Mouse (Mus musculus): ENCODE measurements around the gene Tex2.

Gene Tex2

DNA sequence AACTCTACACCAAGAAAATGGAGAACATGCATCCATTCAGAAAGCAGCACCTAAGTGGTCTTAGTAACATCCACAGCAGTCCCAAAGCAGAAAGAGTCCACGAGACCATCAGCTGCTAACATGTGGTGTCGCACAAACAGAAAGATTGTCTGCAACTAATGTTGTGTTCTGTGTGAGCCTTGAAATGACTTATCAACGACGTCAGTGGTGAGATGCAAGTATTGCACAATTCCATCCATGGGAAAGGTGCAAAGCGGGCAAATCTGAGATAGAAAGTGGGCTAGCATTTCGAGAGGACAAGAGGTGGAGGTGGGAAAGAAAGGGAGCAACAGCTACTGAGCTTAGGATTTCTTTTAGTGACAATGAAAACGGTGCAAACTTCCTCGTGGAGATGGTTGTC is 130.4 kb downstream of the Tex2 start:
- no peak for DNase-seq

DNA sequence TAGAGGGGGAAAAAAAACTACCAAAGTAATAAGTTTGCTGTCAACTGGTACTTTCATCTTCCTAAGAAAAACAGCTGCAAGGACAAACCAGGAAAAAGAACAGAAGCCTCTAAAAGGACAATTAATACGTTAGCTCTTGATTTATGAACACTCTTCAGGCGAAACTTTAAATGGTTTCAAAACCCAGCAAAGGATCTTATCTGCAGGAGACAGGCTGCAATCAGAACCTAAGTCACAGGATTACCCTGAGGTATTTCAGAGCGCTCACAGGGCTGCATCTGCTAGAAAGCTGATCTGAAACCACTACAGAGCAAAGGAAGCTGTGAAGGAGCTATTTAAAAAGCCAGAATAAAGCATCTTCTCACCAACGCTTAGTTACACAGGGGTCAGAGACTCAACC is 131.6 kb downstream of the Tex2 start:
- DNase-seq = no peak

DNA sequence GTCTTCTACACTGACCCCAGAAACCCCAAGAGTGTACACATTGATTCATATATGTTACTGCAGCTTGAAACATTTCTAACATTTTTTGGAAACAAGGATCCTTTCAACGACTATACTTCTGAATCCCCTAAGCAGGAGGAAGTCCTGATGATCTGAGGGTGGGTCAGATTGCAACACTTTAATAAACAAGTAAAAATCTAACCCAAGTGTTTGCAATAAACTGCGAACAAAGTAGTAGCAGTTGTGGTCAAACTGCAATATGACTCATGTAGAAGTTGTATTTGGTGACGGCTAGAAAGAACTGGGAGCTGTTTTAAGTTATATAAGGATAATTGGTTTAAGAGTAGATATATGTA is 132.7 kb downstream of the Tex2 start:
- DNase-seq = no peak

DNA sequence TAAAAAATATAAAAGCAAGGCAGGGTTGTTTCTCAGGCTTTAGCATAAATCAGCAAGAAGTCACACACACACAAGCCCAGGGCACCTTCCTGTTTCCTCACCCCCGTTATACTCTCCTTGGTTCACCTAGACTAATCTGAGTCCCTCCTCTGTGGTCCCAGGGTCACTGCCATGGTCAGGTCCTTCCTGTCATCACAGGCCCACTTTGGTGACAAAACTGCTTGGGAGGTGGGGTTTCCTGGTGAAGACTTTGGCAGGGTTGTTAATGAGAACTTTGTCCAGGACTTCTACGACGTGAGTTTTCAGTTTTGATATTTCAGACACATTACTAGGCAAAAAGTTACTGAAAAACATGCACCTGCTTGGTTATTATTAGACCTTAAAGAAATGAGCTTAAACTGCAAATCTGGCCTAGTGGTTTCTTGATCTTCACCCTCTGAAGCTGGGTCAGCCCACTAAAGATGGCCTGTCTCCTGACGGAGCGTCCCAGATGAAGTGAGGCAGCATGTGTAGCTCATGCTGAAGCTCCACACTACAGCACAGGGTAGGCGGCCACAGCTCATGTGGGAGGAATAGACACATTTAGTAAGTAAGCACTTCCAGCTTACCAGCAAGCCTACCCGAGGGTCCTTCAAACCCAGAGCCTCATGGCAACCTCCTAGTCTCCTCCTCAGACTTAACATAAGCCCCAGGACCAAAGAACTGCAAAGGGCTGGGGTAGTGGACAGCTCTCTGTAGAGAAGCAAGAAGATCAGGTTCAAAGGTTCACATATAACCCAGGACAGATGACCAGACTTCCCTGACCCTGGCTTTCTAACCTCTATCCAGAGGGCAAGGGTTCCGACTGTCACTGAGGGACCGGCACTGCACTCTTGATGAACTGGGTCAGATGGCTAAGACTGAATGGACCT is 133.3 kb downstream of the Tex2 start:
- no peak for DNase-seq

DNA sequence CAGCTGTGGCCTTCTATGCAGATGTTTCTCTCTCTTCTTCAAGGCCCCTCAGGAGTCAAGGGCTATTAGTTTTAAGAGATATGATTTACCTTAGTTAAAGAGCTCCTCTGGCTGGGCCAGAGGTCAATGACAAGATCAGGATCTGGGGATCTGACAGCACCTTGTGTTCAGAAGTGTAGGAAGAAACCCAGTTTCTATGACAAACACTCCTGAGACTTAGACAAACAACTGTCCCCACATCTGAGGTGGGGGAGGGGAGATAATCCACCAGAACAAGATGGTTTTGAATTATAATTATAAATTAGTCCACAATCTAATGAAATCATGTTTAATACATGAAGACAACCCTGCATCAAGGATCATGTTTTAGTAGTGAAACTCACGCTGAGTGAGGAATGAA is 134.5 kb downstream of the Tex2 start:
- no peak for DNase-seq

DNA sequence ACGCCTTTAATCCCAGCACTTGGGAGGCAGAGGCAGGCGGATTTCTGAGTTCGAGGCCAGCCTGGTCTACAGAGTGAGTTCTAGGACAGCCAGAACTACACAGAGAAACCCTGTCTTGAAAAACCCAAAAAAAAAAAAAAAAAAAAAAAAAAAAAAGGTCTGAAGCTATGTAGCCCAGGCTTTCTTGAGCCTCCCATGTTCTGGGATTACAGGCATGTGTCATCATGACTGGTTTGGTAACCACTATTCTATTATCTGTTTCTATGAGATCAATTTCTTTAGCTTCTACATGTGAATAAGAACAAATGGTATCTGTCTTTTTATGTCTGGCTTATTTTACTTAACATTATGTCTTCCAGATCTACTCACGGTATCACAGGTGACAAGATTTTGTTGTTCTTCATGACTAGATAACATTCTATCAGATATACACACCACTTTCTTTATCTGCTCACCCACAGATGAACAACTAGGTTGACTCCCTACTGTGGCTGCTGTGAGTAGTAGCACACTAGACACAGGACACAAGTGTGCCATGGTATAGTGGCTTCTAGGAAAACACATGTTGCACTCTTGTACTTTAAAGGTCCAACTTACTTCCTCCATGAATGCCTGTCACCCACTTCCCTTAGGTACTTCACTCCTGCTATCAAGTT is 135.6 kb downstream of the Tex2 start:
- no peak for DNase-seq

DNA sequence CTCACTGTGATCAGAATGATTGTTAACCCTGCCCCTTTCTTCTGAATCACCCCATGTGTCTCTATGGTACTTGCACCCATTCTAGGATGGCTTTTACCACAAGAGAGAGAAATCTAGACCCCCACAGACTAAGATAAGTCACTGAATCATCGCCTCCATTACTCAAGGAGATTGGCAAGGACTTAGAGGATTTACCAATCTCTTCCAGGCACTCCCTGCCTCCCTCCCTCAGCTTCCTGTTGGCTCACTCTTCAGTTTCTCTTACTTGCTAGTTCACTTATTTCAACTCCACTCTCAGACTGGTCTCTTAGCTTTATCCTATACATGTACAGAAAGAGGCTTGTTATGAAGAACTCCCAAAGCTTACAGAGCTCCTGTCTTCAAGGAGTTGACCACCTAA is 137.9 kb downstream of the Tex2 start:
- no peak for DNase-seq

DNA sequence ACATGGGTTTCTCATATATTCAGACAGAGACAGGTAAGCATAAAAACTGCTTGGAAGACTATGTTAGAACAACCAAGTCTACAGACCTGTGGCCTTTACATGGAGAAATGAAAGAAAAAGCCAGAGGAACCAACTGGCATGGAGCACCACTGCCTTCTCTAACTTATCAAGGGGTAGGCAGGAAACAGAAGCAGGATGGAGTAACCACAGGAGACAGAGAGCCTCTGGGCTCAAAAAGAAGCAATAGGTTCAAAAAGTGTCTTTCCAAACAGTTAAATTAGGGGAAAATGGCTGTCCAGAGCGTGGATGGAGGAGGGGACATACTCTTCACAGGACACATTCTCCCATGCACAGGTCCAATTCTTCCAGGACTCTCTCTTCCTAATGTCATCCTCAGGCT is 141.6 kb downstream of the Tex2 start:
- no peak for DNase-seq

DNA sequence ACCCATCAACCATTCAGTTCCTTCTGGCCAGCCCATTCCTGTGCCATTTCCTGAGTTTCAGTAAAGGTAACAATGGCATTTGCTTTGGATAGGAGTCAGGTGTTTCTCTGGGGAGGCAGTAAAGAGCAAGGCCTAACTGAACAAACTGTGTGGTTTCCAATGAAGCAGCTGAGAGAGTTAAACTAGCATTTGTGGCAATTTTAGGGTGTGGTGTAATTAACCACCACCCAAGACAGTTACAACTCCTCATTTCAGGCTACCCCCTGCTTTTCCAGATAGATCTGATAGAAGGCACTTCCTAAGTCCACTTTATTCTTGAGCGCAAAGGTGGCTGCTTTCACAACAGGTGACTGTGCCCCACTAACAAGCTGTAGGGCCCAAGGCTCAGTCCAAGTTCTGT is 144.7 kb downstream of the Tex2 start:
- no peak for DNase-seq

DNA sequence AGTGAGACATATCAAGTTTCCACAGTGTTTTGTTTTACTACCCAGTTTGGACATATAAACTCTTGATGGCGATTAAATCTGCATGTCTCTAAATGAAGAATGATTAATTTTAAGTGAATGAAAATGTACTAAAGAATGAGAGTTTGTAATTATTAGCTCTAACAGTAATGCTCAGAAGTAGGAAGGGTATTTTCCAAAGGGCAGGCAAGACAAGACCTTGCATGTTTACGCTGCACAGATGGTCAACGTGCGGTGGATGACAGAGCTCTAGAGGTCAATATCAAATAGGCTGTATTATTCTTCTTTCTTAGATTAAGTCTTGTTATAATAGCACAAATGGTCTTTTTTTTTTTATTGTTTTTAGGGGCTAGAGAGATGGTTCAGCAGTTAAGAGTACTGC is 147.3 kb downstream of the Tex2 start:
- no peak for DNase-seq

DNA sequence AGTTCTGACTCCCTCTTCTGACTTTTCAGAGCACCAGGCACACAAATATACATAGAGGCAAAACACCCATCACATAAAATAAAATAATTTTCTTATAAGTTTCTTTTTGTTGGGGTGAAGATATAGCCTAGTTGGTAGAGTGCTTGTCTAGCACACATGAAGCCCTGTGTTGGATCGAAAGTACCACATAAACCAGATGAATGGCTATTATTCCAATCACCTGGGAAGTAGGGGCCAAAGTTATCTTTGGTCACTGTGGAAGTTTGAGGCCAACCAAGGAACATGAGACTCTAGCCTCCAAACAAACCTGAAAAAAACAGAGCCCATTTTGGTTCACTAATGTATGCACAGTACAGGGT is 147.7 kb downstream of the Tex2 start:
- DNase-seq = no peak

DNA sequence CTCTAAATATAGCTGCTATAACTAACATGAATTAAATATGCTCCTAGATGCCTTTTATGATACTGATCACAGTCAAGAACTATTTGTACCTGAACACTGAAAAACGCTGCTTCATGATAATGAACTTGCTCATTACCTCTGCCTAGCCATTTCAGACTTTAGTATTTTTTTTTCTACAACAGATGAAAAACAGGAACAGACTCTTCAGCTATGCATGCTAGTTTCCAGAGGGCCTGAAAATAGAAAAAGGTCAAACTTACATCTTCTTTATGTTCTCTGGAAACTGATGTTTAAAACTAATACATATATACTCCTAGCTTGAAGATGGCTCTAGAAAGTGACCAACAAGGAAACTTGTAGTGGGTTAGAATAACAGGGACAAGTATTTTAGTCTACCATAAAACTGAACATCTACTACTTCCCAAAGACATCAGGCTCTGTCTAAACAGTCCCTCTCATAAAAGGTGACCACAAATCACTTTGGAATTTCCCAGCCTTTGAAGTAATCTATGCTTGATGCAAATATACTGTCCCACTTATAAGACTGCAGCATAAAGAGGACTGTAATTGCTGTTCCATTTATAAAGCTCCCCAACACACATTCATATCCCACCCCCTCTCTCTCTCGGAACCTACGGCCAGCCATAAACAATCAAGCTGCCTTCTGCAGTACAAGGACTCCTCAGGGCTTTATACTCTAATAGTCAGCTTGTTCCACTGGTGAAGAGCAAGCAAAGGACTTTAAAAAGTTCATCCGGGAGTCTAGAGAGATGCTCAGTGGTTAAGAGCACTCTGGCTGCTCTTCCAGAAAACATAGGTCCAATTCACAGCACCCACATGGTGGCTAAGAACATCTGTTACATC is 148.3 kb downstream of the Tex2 start:
- no peak for DNase-seq

DNA sequence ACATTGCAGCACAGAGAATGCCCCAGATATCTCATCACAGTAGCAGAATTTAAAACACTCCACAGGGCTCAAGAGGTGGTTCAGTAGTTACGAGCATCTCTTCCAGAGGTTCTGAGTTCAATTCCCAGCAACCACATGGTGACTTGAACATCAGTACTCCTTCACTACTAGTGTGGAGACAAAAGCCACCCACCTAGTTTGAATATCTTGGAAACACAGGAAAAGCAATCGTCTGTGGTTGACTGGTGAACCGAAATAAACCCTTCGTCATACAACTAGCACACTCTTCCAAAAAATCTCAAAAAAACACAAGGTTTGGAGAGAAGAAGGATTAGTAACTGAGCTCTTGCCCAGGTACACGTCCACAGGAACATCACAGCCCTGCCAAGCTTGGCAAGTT is 149.4 kb downstream of the Tex2 start:
- no peak for DNase-seq

DNA sequence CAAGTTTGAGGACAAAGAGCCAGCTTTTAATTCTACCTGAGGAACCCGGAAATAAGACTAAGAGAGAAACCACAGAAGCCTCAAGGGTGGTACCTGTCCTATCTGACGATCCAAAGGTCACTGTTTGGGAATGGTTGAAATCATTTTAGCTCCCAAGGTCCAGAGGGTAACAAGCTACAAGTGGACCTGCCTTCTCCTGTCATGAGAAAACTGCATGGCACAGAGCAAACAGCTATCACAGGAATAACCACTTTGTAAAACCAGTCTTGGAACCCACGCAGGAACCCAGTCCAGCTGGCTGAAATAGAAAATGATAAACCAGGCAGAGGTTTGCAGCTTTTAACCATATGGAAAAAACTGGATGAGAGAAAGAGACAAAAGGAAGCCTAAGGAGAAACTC is 150.9 kb downstream of the Tex2 start:
- DNase-seq = no peak

DNA sequence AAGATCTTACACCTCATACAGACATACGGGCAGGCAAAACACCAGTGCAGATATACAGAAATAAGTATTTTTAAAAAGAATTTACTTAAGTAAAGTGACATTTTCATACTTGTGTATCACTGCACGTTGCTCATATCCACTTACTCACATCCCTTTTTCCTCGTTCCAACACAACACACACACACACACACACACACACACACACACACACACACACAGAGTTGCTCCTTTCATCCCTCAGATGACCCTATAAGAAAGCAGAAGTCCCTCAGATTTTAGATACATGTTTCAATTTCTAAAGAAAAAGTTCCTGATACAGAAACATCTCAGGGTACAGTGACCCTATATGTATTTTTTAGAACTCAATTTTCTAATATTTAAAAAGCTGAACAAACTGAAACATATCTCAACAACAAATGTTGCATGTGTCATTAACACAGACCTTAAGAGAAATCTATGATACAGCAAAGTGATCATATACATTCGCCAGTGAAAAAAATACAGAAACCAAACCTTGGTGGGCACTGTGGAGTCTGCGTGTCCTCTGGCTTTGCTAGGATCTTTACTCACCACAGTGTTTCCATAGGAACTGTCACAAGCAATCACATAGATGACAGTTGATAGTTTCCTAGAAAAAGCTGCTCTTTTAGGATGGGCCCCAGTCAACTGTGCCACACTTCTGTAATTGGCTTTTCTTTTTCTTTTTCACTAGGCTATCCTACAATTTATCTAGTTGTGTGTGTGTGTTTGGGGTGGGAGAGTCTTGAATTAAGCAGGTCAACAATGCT is 151.9 kb downstream of the Tex2 start:
- no peak for DNase-seq

DNA sequence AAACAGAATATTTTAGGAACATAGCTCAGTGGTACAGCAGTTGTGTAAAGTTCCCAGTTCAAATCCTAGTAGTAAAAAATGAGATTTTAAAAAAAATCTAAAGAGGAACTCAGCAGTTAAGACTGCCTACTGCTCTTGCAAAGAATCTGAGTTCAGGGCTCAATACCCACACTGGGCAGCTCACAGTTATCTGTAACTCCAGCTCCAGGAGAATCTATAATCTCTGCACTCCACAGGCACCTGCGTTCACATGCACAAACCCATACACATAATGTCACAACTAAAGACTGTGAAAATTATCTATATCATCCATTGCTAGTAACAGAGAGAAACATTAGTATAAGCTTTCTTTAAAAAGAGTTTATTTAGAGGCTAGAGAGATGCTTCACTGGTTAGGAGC is 152.6 kb downstream of the Tex2 start:
- no peak for DNase-seq

DNA sequence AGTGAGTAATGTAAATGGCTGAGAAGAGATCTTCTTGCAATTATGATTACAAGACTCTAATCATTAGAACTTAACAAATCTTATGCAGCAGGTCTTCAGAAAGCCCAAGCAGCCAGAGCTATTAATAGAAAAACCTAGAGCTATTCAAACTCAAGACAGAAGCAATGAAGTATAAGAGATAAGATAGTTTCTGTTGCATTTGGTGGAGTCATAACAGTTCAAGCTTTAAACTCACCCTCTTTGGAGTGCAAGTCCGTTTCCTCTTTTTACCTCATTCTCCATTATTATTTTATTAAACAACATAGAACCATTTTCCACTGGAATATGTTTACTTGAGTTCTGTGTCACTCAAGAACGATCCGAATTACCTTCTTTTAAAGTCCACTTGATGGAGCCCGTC is 154.7 kb downstream of the Tex2 start:
- no peak for DNase-seq
